Mouse (Mus musculus) MEL (cell line): ENCODE measurements around the gene Sdsl. TPM values are rescaled to one million over a fixed set of nuclear protein-coding genes. Genes with fewer than 3 reads are reported as not detected.

Experiments used
- DNase-seq: peaks from one replicate; pipeline ENCODE4 v3.0.0; 2011; ENCODE audit warnings: low read depth, low spot score
- H3K27ac ChIP-seq: 2 replicates; pipeline ENCODE4 v1.5.1; 2012; ENCODE audit warnings: low read depth, mild to moderate bottlenecking, control low read depth, low read length, moderate library complexity; ENCODE audit not compliant: control insufficient read depth
- H3K27me3 ChIP-seq, 2 experiments: fragments of 150-350 bp in 1 of 2; sonication (generic) in 1 of 2; 2 replicates each; pipeline ENCODE4 v1.6.1; 2012; ENCODE audit warnings: low read length in 2 of 2, mild to moderate bottlenecking in 2 of 2, improper control_type of control experiment in 1 of 2, moderate library complexity in 1 of 2; ENCODE audit not compliant: insufficient read depth in 2 of 2, control insufficient read depth in 1 of 2
- H3K36me3 ChIP-seq, 2 experiments: 2 replicates each; pipeline ENCODE4 v1.6.1; 2012 to 2014; ENCODE audit warnings: low read length in 2 of 2, improper control_type of control experiment in 1 of 2, inconsistent platforms in 1 of 2, mild to moderate bottlenecking in 1 of 2; ENCODE audit not compliant: insufficient read depth in 2 of 2, control insufficient read depth in 1 of 2
- H3K4me1 ChIP-seq, 2 experiments: fragments of 150-350 bp in 1 of 2; sonication (generic) in 1 of 2; 2 replicates each; pipeline ENCODE4 v1.6.1; 2012; ENCODE audit warnings: low read length in 2 of 2, improper control_type of control experiment in 1 of 2, mild to moderate bottlenecking in 1 of 2; ENCODE audit not compliant: insufficient read depth in 2 of 2, control insufficient read depth in 1 of 2
- H3K4me3 ChIP-seq, 2 experiments: fragments of 150-350 bp in 1 of 2; sonication (generic) in 1 of 2; 2 replicates each; pipeline ENCODE4 v1.5.1; 2012; ENCODE audit warnings: low read depth in 2 of 2, low read length in 2 of 2, mild to moderate bottlenecking in 2 of 2, moderate library complexity in 2 of 2, control low read depth in 1 of 2, improper control_type of control experiment in 1 of 2; ENCODE audit not compliant: control insufficient read depth in 1 of 2, insufficient read depth in 1 of 2
- H3K79me2 ChIP-seq: 2 replicates; pipeline ENCODE4 v1.6.1; 2012; ENCODE audit warnings: mild to moderate bottlenecking, low read length, moderate library complexity; ENCODE audit not compliant: control insufficient read depth, poor library complexity, insufficient read depth
- H3K9ac ChIP-seq: 2 replicates; pipeline ENCODE4 v1.6.1; 2012; ENCODE audit warnings: low read depth, mild to moderate bottlenecking, control low read depth, low read length, moderate library complexity; ENCODE audit not compliant: control insufficient read depth, poor library complexity, severe bottlenecking
- H3K9me3 ChIP-seq: fragments of 150-350 bp; sonication (generic); replicated peaks from 2 replicates; pipeline ENCODE4 v1.6.1; 2012; ENCODE audit warnings: mild to moderate bottlenecking, low read length, improper control_type of control experiment, moderate library complexity; ENCODE audit not compliant: insufficient read depth
- BHLHE40 ChIP-seq: IDR thresholded peaks from 2 replicates; pipeline ENCODE4 v1.6.1; 2012; ENCODE audit warnings: low read depth, mild to moderate bottlenecking, inconsistent platforms, low read length, improper control_type of control experiment, borderline replicate concordance
- CHD1 ChIP-seq: IDR thresholded peaks from 2 replicates; pipeline ENCODE4 v1.6.1; 2012; ENCODE audit warnings: low read depth, mild to moderate bottlenecking, inconsistent platforms, low read length, improper control_type of control experiment
- CHD2 ChIP-seq: IDR thresholded peaks from 2 replicates; pipeline ENCODE4 v1.6.1; 2011; ENCODE audit warnings: low read length, improper control_type of control experiment
- CTCF ChIP-seq, 3 experiments: IDR thresholded peaks in 2 of 3; conservative IDR thresholded peaks in 1 of 3; 2 replicates each; pipeline ENCODE4 v1.5.1; 2011 to 2012; ENCODE audit warnings: low read length in 3 of 3, low read depth in 2 of 3, mild to moderate bottlenecking in 2 of 3, improper control_type of control experiment in 1 of 3, inconsistent platforms in 1 of 3, mixed read lengths in 1 of 3, moderate library complexity in 1 of 3; ENCODE audit not compliant: control insufficient read depth in 1 of 3, insufficient read depth in 1 of 3, poor library complexity in 1 of 3, severe bottlenecking in 1 of 3
- EP300 ChIP-seq, 2 experiments: IDR thresholded peaks; 2 replicates each; pipeline ENCODE4 v1.6.1; 2011; ENCODE audit warnings: improper control_type of control experiment in 2 of 2, low read length in 2 of 2, low read depth in 1 of 2, mild to moderate bottlenecking in 1 of 2
- ETS1 ChIP-seq: IDR thresholded peaks from 2 replicates; pipeline ENCODE4 v1.6.1; 2012; ENCODE audit warnings: low read depth, mild to moderate bottlenecking, inconsistent platforms, low read length, improper control_type of control experiment, moderate library complexity
- GATA1 ChIP-seq: IDR thresholded peaks from 2 replicates; pipeline ENCODE4 v1.6.1; 2011; ENCODE audit warnings: low read depth, low read length, improper control_type of control experiment
- HCFC1 ChIP-seq: IDR thresholded peaks from 2 replicates; pipeline ENCODE4 v1.6.1; 2012; ENCODE audit warnings: low read depth, mild to moderate bottlenecking, inconsistent platforms, low read length, improper control_type of control experiment, moderate library complexity
- MAFK ChIP-seq: IDR thresholded peaks from 2 replicates; pipeline ENCODE4 v1.6.1; 2011; ENCODE audit warnings: low read depth, mild to moderate bottlenecking, low read length, improper control_type of control experiment, borderline replicate concordance
- MEF2A ChIP-seq: IDR thresholded peaks from 2 replicates; pipeline ENCODE4 v1.6.1; 2014; ENCODE audit warnings: low read depth, mild to moderate bottlenecking, inconsistent platforms, low read length, improper control_type of control experiment; ENCODE audit not compliant: poor library complexity, insufficient replicate concordance, severe bottlenecking; ENCODE audit errors: extremely low read depth
- MXI1 ChIP-seq: IDR thresholded peaks from 2 replicates; pipeline ENCODE4 v1.6.1; 2011; ENCODE audit warnings: mild to moderate bottlenecking, low read depth, low read length, improper control_type of control experiment
- MYB ChIP-seq: IDR thresholded peaks from 2 replicates; pipeline ENCODE4 v1.6.1; 2011; ENCODE audit warnings: mild to moderate bottlenecking, low read depth, low read length, improper control_type of control experiment
- MYC ChIP-seq: IDR thresholded peaks from 2 replicates; pipeline ENCODE4 v1.6.1; 2011; ENCODE audit warnings: low read depth, mild to moderate bottlenecking, low read length, improper control_type of control experiment, moderate library complexity
- NRF1 ChIP-seq: IDR thresholded peaks from 2 replicates; pipeline ENCODE4 v1.6.1; 2014; ENCODE audit warnings: low read depth, mild to moderate bottlenecking, inconsistent platforms, low read length, improper control_type of control experiment, moderate library complexity; ENCODE audit not compliant: poor library complexity, insufficient read depth, severe bottlenecking
- POLR2AphosphoS2 ChIP-seq: IDR thresholded peaks from 2 replicates; pipeline ENCODE4 v1.6.1; 2011; ENCODE audit warnings: low read length, improper control_type of control experiment
- RAD21 ChIP-seq: IDR thresholded peaks from 2 replicates; pipeline ENCODE4 v1.6.1; 2011; ENCODE audit warnings: mild to moderate bottlenecking, low read depth, low read length, improper control_type of control experiment
- SIN3A ChIP-seq: IDR thresholded peaks from 2 replicates; pipeline ENCODE4 v1.6.1; 2012; ENCODE audit warnings: low read length, improper control_type of control experiment, inconsistent platforms
- SMC3 ChIP-seq: IDR thresholded peaks from 2 replicates; pipeline ENCODE4 v1.6.1; 2011; ENCODE audit warnings: low read depth, low read length, improper control_type of control experiment
- USF1 ChIP-seq: IDR thresholded peaks from 2 replicates; pipeline ENCODE4 v1.6.1; 2014; ENCODE audit warnings: low read depth, mild to moderate bottlenecking, inconsistent platforms, low read length, improper control_type of control experiment, moderate library complexity
- ZC3H11A ChIP-seq: IDR thresholded peaks from 2 replicates; pipeline ENCODE4 v1.6.1; 2012; ENCODE audit warnings: low read depth, mild to moderate bottlenecking, inconsistent platforms, low read length, improper control_type of control experiment
- polyA plus RNA-seq, 2 experiments: library from polyadenylated mRNA; stranded (reverse) in 1 of 2; unstranded in 1 of 2; fragments of >175 nt in 1 of 2; fragments of >200 nt in 1 of 2; gene quantifications; 2 replicates each; pipeline versions ENCODE4 v1.2.1 to v1.2.4; 2012; ENCODE audit warnings: low replicate concordance in 2 of 2, low read depth in 1 of 2; ENCODE audit not compliant: insufficient read length in 2 of 2, insufficient read depth in 1 of 2, missing spikeins in 1 of 2
- total RNA-seq: library from RNA; depleted of rRNA; stranded (reverse); fragments of 300-350 nt; gene quantifications from 2 replicates; pipeline ENCODE4 v1.2.3, GENCODE M21; 2012

Gene Sdsl
- total and polyA plus RNA-seq, 3 experiments = 12.1 to 21.0 TPM; not detected in 1

- H3K4me1 ChIP-seq = peaks cover 4 to 14% of the 10 kb centered on the region in 2 experiments
- H3K27ac ChIP-seq = peak overlapping the region; percentile 49
- H3K79me2 ChIP-seq = no peaks in the 10 kb centered on the region
- TF ChIP-seq MAFK (no peak), MXI1 (no peak), HCFC1 (no peak), CHD2 (no peak), GATA1 (no peak), POLR2AphosphoS2 (no peak), USF1 (no peak), MEF2A (no peak), SMC3 (peak; percentile 67), CTCF (IDR thresholded peaks at IDR 0.05 in 2 of 3, conservative IDR thresholded peaks at IDR 0.05 in 1 of 3; ENCODE audit: control insufficient read depth in 1 of 3, insufficient read depth in 1 of 3, low read depth in 2 of 3, low read length in 3 of 3, poor library complexity in 1 of 3, severe bottlenecking in 1 of 3) (peak; percentile 83 to 89 (median 84)), MYC (no peak), CHD1 (no peak), RAD21 (peak; percentile 36), ZC3H11A (peak; percentile 40; the same call in 1 of the 2 replicates), SIN3A (peak; percentile 32; the same call in 1 of the 2 replicates), EP300 (IDR thresholded peaks at IDR 0.05; ENCODE audit: low read depth in 1 of 2, low read length in 2 of 2) (no peak), MYB (no peak), NRF1 (no peak)
- H3K9ac ChIP-seq = no peak overlapping the region
- DNase-seq = peak; percentile 78
- H3K36me3 ChIP-seq = peaks cover 0 to 5% of the 10 kb centered on the region in 2 experiments; a peak in 2 of 4 replicates
- no peaks in the 10 kb centered on the region for H3K9me3 ChIP-seq
- H3K27me3 ChIP-seq = no peaks in the 10 kb centered on the region
- no peak overlapping the region for H3K4me3 ChIP-seq
These were observed 7.5 kb downstream of the Sdsl start for GRCm38 (mm10) chr5:120465062-120465461.

DNA sequence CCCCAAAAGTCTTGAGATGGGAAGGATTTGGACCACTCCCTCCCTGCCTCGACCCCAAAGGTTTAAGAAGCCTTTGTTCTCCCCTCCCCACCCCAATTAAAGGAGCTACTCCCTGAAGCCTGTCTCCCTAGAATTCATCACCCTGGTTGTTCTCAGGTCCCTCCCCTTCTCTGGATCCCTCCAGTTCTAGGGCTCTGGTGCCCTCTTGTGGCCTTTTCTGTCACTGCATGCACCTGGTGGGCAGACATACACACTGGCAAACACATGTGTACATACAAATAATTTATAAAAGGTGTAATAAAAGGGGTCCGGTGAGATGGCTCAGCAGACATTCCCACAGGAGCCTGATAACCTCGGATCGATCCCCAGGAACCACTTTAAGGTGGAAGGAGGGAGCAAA is 8.3 kb downstream of the Sdsl start:
- no peak overlapping the region for H3K9ac ChIP-seq
- no peaks in the 10 kb centered on the region for H3K9me3 ChIP-seq
- peak; percentile 60 for DNase-seq
- H3K27me3 ChIP-seq = no peaks in the 10 kb centered on the region
- H3K79me2 ChIP-seq = no peaks in the 10 kb centered on the region
- H3K27ac ChIP-seq = no peak overlapping the region
- peaks cover 0 to 5% of the 10 kb centered on the region in 2 experiments; a peak in 2 of 4 replicates for H3K36me3 ChIP-seq
- H3K4me1 ChIP-seq = peaks cover 4 to 14% of the 10 kb centered on the region in 2 experiments
- TF ChIP-seq CTCF (IDR thresholded peaks at IDR 0.05 in 2 of 3, conservative IDR thresholded peaks at IDR 0.05 in 1 of 3; ENCODE audit: control insufficient read depth in 1 of 3, insufficient read depth in 1 of 3, low read depth in 2 of 3, low read length in 3 of 3, poor library complexity in 1 of 3, severe bottlenecking in 1 of 3) = peak; percentile 66 to 75 (median 74)
- no peak for TF ChIP-seq MXI1
- no peak for TF ChIP-seq ETS1
- TF ChIP-seq RAD21 = peak; percentile 56
- no peak for TF ChIP-seq BHLHE40
- 0 out of 2 replicates have a peak, but pooled peaks have one; percentile 6 for TF ChIP-seq ZC3H11A
- no peak for TF ChIP-seq MEF2A
- TF ChIP-seq SMC3 = peak; percentile 45
- TF ChIP-seq, all 39 proteins: peak for 4
- H3K4me3 ChIP-seq = no peak overlapping the region
